Mouse (Mus musculus): ENCODE data around the gene Trpc4ap. TPM values are rescaled to one million over a fixed set of nuclear protein-coding genes. Genes with fewer than 3 reads are reported as not detected.

Trpc4ap gene
- total RNA-seq, 1 experiment, result 50.0 TPM

DNA sequence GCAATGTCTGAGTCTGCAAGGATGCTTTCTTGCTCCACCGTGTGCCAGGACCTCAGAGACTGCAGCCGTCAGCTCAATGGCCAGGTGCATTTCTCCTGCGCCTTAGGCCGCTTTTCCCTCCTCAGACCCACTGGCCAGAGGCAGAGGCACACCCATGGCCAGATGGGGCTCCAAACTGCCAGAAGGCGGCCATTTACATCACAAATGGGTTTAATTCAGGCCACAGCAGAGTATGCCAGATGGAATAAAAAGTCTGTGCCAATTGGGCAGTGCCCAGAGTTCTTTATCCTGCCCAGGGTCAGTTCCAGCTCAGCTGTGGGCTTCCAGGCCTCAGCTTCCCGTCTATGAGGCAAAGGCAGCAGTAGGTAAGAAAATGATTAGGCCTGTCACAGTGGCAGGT, 51.5 kb downstream of the Trpc4ap start:
- Histone ChIP-seq H3K9me3 (ENCODE audit: control insufficient read depth, insufficient read depth, low read depth, low read length) (no peaks in the 10 kb centered on the region), H3K4me1 (ENCODE audit: control insufficient read depth in 2 of 2, insufficient read depth in 2 of 2, low read length in 2 of 2, poor library complexity in 1 of 2) (no peaks in the 10 kb centered on the region), H3K4me3 (ENCODE audit: insufficient read depth in 1 of 2, low read depth in 1 of 2, low read length in 2 of 2, poor library complexity in 1 of 2, severe bottlenecking in 1 of 2) (no peak overlapping the region), H3K27ac (ENCODE audit: insufficient read depth, low read depth, low read length, poor library complexity, severe bottlenecking) (no peak overlapping the region), H3K36me3 (ENCODE audit: control insufficient read depth, insufficient read depth, low read length, poor library complexity, severe bottlenecking) (peaks cover 22% of the 10 kb centered on the region), H3K9ac (ENCODE audit: insufficient read depth, low read depth, low read length, poor library complexity, severe bottlenecking) (no peak overlapping the region)
- DNase-seq (ENCODE audit: low read depth, low spot score), result no peak
- no peak for TF ChIP-seq HCFC1 (IDR thresholded peaks at IDR 0.05; ENCODE audit: borderline replicate concordance, insufficient read depth, low read length)
- no peak for TF ChIP-seq ZNF384 (IDR thresholded peaks at IDR 0.05; ENCODE audit: low read depth, low read length)
- no peak for TF ChIP-seq MAFK (IDR thresholded peaks at IDR 0.05; ENCODE audit: insufficient read depth, low read depth, low read length)
- no peak for TF ChIP-seq ZC3H11A (IDR thresholded peaks at IDR 0.05; ENCODE audit: borderline replicate concordance, low read depth, low read length)
- no peak for TF ChIP-seq CHD2 (IDR thresholded peaks at IDR 0.05; ENCODE audit: low read depth, low read length)
- in situ Hi-C loops (cut with MboI; ENCODE audit: low sequenced_read_pairs in 2 of 2, unreplicated experiment in 2 of 2), result no loop called here

DNA sequence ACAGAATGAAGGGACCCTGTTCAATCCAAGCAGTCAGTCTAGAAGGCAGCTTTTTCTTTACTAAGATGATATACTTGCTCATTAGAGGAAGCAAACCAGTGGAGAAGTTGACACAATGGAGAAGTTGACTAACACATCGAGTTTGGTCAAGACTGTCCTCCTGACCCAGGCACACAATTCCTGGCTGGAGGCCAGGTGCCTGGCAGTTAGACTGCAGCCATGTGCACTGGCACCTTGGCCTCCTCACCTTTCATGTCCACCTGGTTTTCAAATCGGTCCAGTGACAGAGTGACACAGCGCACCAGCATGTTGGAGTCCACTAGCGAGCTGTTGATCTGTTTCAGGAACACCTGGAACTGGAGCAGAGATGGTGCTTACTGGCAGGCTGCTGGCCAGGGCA, 54.8 kb downstream of the Trpc4ap start:
- Histone ChIP-seq H3K9ac (ENCODE audit: insufficient read depth, low read depth, low read length, poor library complexity, severe bottlenecking) (no peak overlapping the region), H3K36me3 (ENCODE audit: control insufficient read depth, insufficient read depth, low read length, poor library complexity, severe bottlenecking) (peaks cover 30% of the 10 kb centered on the region), H3K9me3 (ENCODE audit: control insufficient read depth, insufficient read depth, low read depth, low read length) (no peaks in the 10 kb centered on the region), H3K27ac (ENCODE audit: insufficient read depth, low read depth, low read length, poor library complexity, severe bottlenecking) (no peak overlapping the region), H3K4me1 (ENCODE audit: control insufficient read depth in 2 of 2, insufficient read depth in 2 of 2, low read length in 2 of 2, poor library complexity in 1 of 2) (peaks cover 0 to 2% of the 10 kb centered on the region in 2 experiments; a peak in 1 of 4 replicates), H3K4me3 (ENCODE audit: insufficient read depth in 1 of 2, low read depth in 1 of 2, low read length in 2 of 2, poor library complexity in 1 of 2, severe bottlenecking in 1 of 2) (no peak overlapping the region)
- DNase-seq (ENCODE audit: low read depth, low spot score), result no peak
- in situ Hi-C loops (cut with MboI; ENCODE audit: low sequenced_read_pairs in 2 of 2, unreplicated experiment in 2 of 2), result no loop called here
- no peak for TF ChIP-seq HCFC1 (IDR thresholded peaks at IDR 0.05; ENCODE audit: borderline replicate concordance, insufficient read depth, low read length)
- no peak for TF ChIP-seq ZNF384 (IDR thresholded peaks at IDR 0.05; ENCODE audit: low read depth, low read length)
- no peak for TF ChIP-seq CHD2 (IDR thresholded peaks at IDR 0.05; ENCODE audit: low read depth, low read length)
- no peak for TF ChIP-seq ZC3H11A (IDR thresholded peaks at IDR 0.05; ENCODE audit: borderline replicate concordance, low read depth, low read length)
- TF ChIP-seq MAFK (IDR thresholded peaks at IDR 0.05; ENCODE audit: insufficient read depth, low read depth, low read length), result no peak

DNA sequence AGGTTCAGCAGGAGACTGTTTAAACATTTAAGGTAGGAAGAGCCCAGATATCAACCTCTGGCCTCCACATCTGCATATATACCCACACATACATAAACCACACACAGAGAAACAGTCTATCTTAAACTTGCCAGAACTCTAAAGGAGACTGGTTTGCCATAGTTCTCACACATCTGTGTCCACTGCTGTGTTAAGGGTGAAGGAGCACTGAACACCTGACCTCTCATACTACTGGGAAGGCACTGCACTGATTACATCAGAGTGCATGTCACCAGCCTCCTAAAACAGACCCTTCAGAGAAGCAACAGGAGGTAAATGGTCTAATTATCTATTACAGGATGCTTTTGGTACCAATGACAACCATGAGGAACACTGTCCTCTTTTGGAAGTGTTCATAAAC, 55.3 kb downstream of the Trpc4ap start:
- H3K9ac ChIP-seq (ENCODE audit: insufficient read depth, low read depth, low read length, poor library complexity, severe bottlenecking), result no peak overlapping the region
- H3K4me3 ChIP-seq (ENCODE audit: insufficient read depth in 1 of 2, low read depth in 1 of 2, low read length in 2 of 2, poor library complexity in 1 of 2, severe bottlenecking in 1 of 2), result no peak overlapping the region
- H3K27ac ChIP-seq (ENCODE audit: insufficient read depth, low read depth, low read length, poor library complexity, severe bottlenecking), result no peak overlapping the region
- no peak for DNase-seq (ENCODE audit: low read depth, low spot score)
- no peaks in the 10 kb centered on the region for H3K9me3 ChIP-seq (ENCODE audit: control insufficient read depth, insufficient read depth, low read depth, low read length)
- in situ Hi-C loops (cut with MboI; ENCODE audit: low sequenced_read_pairs in 2 of 2, unreplicated experiment in 2 of 2), result no loop called here
- peaks cover 30% of the 10 kb centered on the region for H3K36me3 ChIP-seq (ENCODE audit: control insufficient read depth, insufficient read depth, low read length, poor library complexity, severe bottlenecking)
- TF ChIP-seq ZNF384 (IDR thresholded peaks at IDR 0.05; ENCODE audit: low read depth, low read length) (no peak), MAFK (IDR thresholded peaks at IDR 0.05; ENCODE audit: insufficient read depth, low read depth, low read length) (no peak), ZC3H11A (IDR thresholded peaks at IDR 0.05; ENCODE audit: borderline replicate concordance, low read depth, low read length) (no peak), CHD2 (IDR thresholded peaks at IDR 0.05; ENCODE audit: low read depth, low read length) (no peak), HCFC1 (IDR thresholded peaks at IDR 0.05; ENCODE audit: borderline replicate concordance, insufficient read depth, low read length) (no peak)
- peaks cover 0 to 2% of the 10 kb centered on the region in 2 experiments; a peak in 1 of 4 replicates for H3K4me1 ChIP-seq (ENCODE audit: control insufficient read depth in 2 of 2, insufficient read depth in 2 of 2, low read length in 2 of 2, poor library complexity in 1 of 2)

DNA sequence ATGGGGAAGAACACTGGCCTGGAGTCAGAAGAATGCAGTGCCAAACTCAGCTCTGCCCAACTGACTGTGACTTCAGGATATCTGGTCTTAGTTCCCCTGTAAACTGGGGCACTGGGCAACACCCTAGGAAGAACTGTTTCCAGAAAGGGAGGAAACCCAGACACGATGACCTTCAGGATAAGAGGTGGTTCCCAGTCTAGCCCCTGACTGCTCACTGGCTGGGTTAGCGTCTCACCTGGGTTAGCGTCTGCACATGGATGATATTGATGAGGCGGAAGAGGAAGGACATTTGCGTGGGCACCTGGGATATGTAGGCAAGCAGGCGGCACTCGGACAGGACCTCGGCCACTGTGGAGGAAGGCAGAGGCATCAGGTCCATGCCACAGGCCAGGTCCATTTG, 56.2 kb downstream of the Trpc4ap start:
- H3K4me3 ChIP-seq (ENCODE audit: insufficient read depth in 1 of 2, low read depth in 1 of 2, low read length in 2 of 2, poor library complexity in 1 of 2, severe bottlenecking in 1 of 2), result no peak overlapping the region
- TF ChIP-seq CHD2 (IDR thresholded peaks at IDR 0.05; ENCODE audit: low read depth, low read length) (no peak), ZC3H11A (IDR thresholded peaks at IDR 0.05; ENCODE audit: borderline replicate concordance, low read depth, low read length) (no peak), MAFK (IDR thresholded peaks at IDR 0.05; ENCODE audit: insufficient read depth, low read depth, low read length) (no peak), HCFC1 (IDR thresholded peaks at IDR 0.05; ENCODE audit: borderline replicate concordance, insufficient read depth, low read length) (no peak), ZNF384 (IDR thresholded peaks at IDR 0.05; ENCODE audit: low read depth, low read length) (no peak)
- H3K27ac ChIP-seq (ENCODE audit: insufficient read depth, low read depth, low read length, poor library complexity, severe bottlenecking), result no peak overlapping the region
- DNase-seq (ENCODE audit: low read depth, low spot score), result no peak
- H3K36me3 ChIP-seq (ENCODE audit: control insufficient read depth, insufficient read depth, low read length, poor library complexity, severe bottlenecking), result peaks cover 22% of the 10 kb centered on the region
- no peak overlapping the region for H3K9ac ChIP-seq (ENCODE audit: insufficient read depth, low read depth, low read length, poor library complexity, severe bottlenecking)
- no peaks in the 10 kb centered on the region for H3K9me3 ChIP-seq (ENCODE audit: control insufficient read depth, insufficient read depth, low read depth, low read length)
- in situ Hi-C loops (cut with MboI; ENCODE audit: low sequenced_read_pairs in 2 of 2, unreplicated experiment in 2 of 2), result no loop called here
- H3K4me1 ChIP-seq (ENCODE audit: control insufficient read depth in 2 of 2, insufficient read depth in 2 of 2, low read length in 2 of 2, poor library complexity in 1 of 2), result peaks cover 0 to 6% of the 10 kb centered on the region in 2 experiments; a peak in 1 of 4 replicates

DNA sequence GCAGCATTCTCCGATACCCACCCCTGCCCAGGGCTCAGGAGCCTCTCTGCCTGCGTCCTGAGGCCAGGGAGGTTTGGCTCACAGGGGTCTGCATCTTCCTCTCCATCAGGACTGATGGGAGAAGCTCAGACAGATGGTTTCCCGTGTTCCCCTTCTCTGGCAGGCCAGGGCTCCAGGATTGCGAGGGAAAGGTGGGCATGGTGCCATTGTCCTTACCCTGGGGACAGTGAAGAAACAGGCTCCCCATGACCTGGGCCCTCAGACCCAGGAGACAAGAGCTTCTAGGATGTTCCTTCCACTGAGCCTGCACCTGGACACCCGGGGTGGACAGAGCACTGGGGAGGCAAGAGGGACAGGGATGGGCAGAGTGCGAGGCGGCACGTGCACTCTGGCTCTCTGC, 57.6 kb downstream of the Trpc4ap start:
- Histone ChIP-seq H3K4me1 (ENCODE audit: control insufficient read depth in 2 of 2, insufficient read depth in 2 of 2, low read length in 2 of 2, poor library complexity in 1 of 2) (peaks cover 0 to 15% of the 10 kb centered on the region in 2 experiments; a peak in 1 of 4 replicates), H3K4me3 (ENCODE audit: insufficient read depth in 1 of 2, low read depth in 1 of 2, low read length in 2 of 2, poor library complexity in 1 of 2, severe bottlenecking in 1 of 2) (no peak overlapping the region), H3K27ac (ENCODE audit: insufficient read depth, low read depth, low read length, poor library complexity, severe bottlenecking) (no peak overlapping the region), H3K36me3 (ENCODE audit: control insufficient read depth, insufficient read depth, low read length, poor library complexity, severe bottlenecking) (peaks cover 18% of the 10 kb centered on the region), H3K9ac (ENCODE audit: insufficient read depth, low read depth, low read length, poor library complexity, severe bottlenecking) (no peak overlapping the region), H3K9me3 (ENCODE audit: control insufficient read depth, insufficient read depth, low read depth, low read length) (no peaks in the 10 kb centered on the region)
- TF ChIP-seq HCFC1 (IDR thresholded peaks at IDR 0.05; ENCODE audit: borderline replicate concordance, insufficient read depth, low read length) (no peak), CHD2 (IDR thresholded peaks at IDR 0.05; ENCODE audit: low read depth, low read length) (no peak), MAFK (IDR thresholded peaks at IDR 0.05; ENCODE audit: insufficient read depth, low read depth, low read length) (no peak), ZC3H11A (IDR thresholded peaks at IDR 0.05; ENCODE audit: borderline replicate concordance, low read depth, low read length) (no peak), ZNF384 (IDR thresholded peaks at IDR 0.05; ENCODE audit: low read depth, low read length) (no peak)
- no peak for DNase-seq (ENCODE audit: low read depth, low spot score)
- in situ Hi-C loops (cut with MboI; ENCODE audit: low sequenced_read_pairs in 2 of 2, unreplicated experiment in 2 of 2), result no loop called here
